In the genomic region with DNA sequence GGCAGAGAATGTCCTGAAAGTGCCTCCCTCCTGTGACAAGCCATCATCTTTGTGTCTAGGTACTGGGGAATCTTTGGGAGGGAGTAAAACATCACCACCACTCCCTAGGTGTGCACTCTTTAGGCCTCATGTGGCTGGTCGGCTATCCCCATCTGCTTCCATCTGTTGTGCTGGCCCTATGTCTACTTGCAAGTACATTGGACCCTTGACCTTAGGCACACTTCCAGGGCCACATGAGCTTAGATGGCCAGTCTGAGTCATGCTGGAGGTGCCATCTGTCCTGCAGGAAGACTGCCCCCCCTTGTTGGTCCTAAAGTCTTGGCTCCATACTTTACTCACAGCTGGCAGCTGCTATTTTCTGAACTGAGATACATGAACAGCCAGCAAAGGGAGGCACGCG, we compare ENCODE assay signal across 18 mouse cellular contexts.
A peak's percentile ranks its signal among the peaks of the same experiment; 100 is the strongest.
DNase-seq lines count a peak whose midpoint lies in the region.
"Had no signal": no experiment of that assay in that cellular context is flagged by ENCODE, and none has a peak within 500 bp of the region (broad histone marks: within the 10 kb centered on the region; RNA-seq: fewer than 3 reads in every experiment).

No protein-coding gene starts in this region.

- no peaks in the 10 kb centered on the region for H3K27me3 ChIP-seq in midbrain, embryonic 10.5 days (ENCODE audit: low read depth, poor library complexity, severe bottlenecking)
- H3K27me3 ChIP-seq: embryonic facial prominence, embryonic 12.5 days; kidney, embryonic 15.5 days had no signal

- no peak overlapping the region for H3K27ac ChIP-seq in midbrain, embryonic 10.5 days (replicated peaks)
- H3K27ac ChIP-seq: embryonic facial prominence, embryonic 12.5 days; kidney, embryonic 15.5 days had no signal

- no peaks in the 10 kb centered on the region for H3K36me3 ChIP-seq in midbrain, embryonic 10.5 days
- H3K36me3 ChIP-seq: embryonic facial prominence, embryonic 12.5 days had no signal

- WGBS in midbrain, embryonic 10.5 days: 96% methylated on average over 3 of the region's 3 CpGs

- no peaks in the 10 kb centered on the region for H3K4me1 ChIP-seq in midbrain, embryonic 10.5 days
- H3K4me1 ChIP-seq: embryonic facial prominence, embryonic 12.5 days; kidney, embryonic 15.5 days had no signal

- DNase-seq in heart, adult 11 months: peak; percentile 57
- DNase-seq in heart, adult 18-20 months: no peak
- DNase-seq in right cerebral cortex, adult 18-20 months: peak; percentile 43
- DNase-seq in right cerebral cortex, postnatal 10 days (ENCODE audit: low spot score in 2 of 2): no peak
- DNase-seq in cerebellum, adult 9-11 months: peak; percentile 95
- DNase-seq in skeletal muscle tissue, adult 2 months (ENCODE audit: low read depth, low spot score): peak; percentile 52
- no peak for DNase-seq in layer of hippocampus, adult 8-10 months (ENCODE audit: low spot score in 2 of 2)
- no peak for DNase-seq in midbrain, embryonic 10.5 days (ENCODE audit: low spot score)
- DNase-seq: adrenal gland, postnatal 25 days; B cell, adult 2 months; heart, postnatal 10 days; kidney, postnatal 4 days; lung, adult 18-20 months; lung, postnatal 36 days; thymus, postnatal 36 days had no signal

- no peak overlapping the region for H3K4me3 ChIP-seq in midbrain, embryonic 10.5 days
- H3K4me3 ChIP-seq: embryonic facial prominence, embryonic 12.5 days; erythroblast, embryonic 14.5 days; kidney, embryonic 15.5 days had no signal

- peaks cover 15% of the 10 kb centered on the region; the same call in 1 of the 2 replicates for H3K9me3 ChIP-seq in midbrain, embryonic 10.5 days (replicated peaks)

Comparison
In these comparisons a context has a peak if more than half of its experiments do, and no peak if none do; other contexts are left out.
1. DNase-seq: peak in heart, adult 11 months (single experiment), right cerebral cortex, adult 18-20 months (single experiment), cerebellum, adult 9-11 months (single experiment) and skeletal muscle tissue, adult 2 months (single experiment); none in heart, adult 18-20 months (0 of 2), right cerebral cortex, postnatal 10 days (0 of 2), layer of hippocampus, adult 8-10 months (0 of 2) and midbrain, embryonic 10.5 days (single experiment).